Mouse (Mus musculus): ENCODE results near the gene Fam180a.
"Not testable (repeated sequence)": the region's sequence is repeated elsewhere in the genome, so short reads cannot be mapped to it uniquely, and the experiment has no call there.

Gene Fam180a

GRCm38 (mm10) chr6:35326111-35326515, at the start of gene Fam180a:
Gene Fam180a (minus strand): TSS chr6:35326141.
- no peak for DNase-seq (ENCODE audit: low read depth, low spot score)

- no peak for DNase-seq (ENCODE audit: low read depth, low spot score)
These were observed 48.1 kb upstream of the Fam180a start for GRCm38 (mm10) chr6:35374052-35374451.

- DNase-seq (ENCODE audit: low read depth, low spot score) = no peak
These were observed 44.4 kb upstream of the Fam180a start for GRCm38 (mm10) chr6:35370356-35370755.

- DNase-seq (ENCODE audit: low read depth, low spot score) = not testable (repeated sequence)
These were observed 43.8 kb upstream of the Fam180a start for GRCm38 (mm10) chr6:35369578-35370282.

- no peak for DNase-seq (ENCODE audit: low read depth, low spot score)
These were observed 36.7 kb upstream of the Fam180a start for GRCm38 (mm10) chr6:35362596-35362995.

- no peak for DNase-seq (ENCODE audit: low read depth, low spot score)
These were observed 29.4 kb upstream of the Fam180a start for GRCm38 (mm10) chr6:35355320-35355719.

GRCm38 (mm10) chr6:35354622-35354998, 28.7 kb upstream of the Fam180a start:
- DNase-seq (ENCODE audit: low read depth, low spot score) = no peak

GRCm38 (mm10) chr6:35353846-35354621, 28.1 kb upstream of the Fam180a start:
- DNase-seq (ENCODE audit: low read depth, low spot score) = no peak

GRCm38 (mm10) chr6:35353416-35353815, 27.5 kb upstream of the Fam180a start:
- DNase-seq (ENCODE audit: low read depth, low spot score) = no peak

- DNase-seq (ENCODE audit: low read depth, low spot score) = peak; percentile 10
These were observed 26.9 kb upstream of the Fam180a start for GRCm38 (mm10) chr6:35352867-35353266.

GRCm38 (mm10) chr6:35351826-35352225, 25.9 kb upstream of the Fam180a start:
- DNase-seq (ENCODE audit: low read depth, low spot score) = no peak

- DNase-seq (ENCODE audit: low read depth, low spot score) = no peak
These were observed 23.8 kb upstream of the Fam180a start for GRCm38 (mm10) chr6:35349784-35350183.

GRCm38 (mm10) chr6:35338640-35339039, 12.7 kb upstream of the Fam180a start:
- DNase-seq (ENCODE audit: low read depth, low spot score) = no peak

GRCm38 (mm10) chr6:35337836-35338235, 11.9 kb upstream of the Fam180a start:
- no peak for DNase-seq (ENCODE audit: low read depth, low spot score)

- no peak for DNase-seq (ENCODE audit: low read depth, low spot score)
These were observed 9.5 kb upstream of the Fam180a start for GRCm38 (mm10) chr6:35335452-35335851.

GRCm38 (mm10) chr6:35334278-35334677, 8.3 kb upstream of the Fam180a start:
- DNase-seq (ENCODE audit: low read depth, low spot score) = peak; percentile 11

- no peak for DNase-seq (ENCODE audit: low read depth, low spot score)
These were observed 7.7 kb upstream of the Fam180a start for GRCm38 (mm10) chr6:35333632-35334031.

- DNase-seq (ENCODE audit: low read depth, low spot score) = no peak
These were observed 4.9 kb upstream of the Fam180a start for GRCm38 (mm10) chr6:35330834-35331233.

GRCm38 (mm10) chr6:35329956-35330355, 4.0 kb upstream of the Fam180a start:
- DNase-seq (ENCODE audit: low read depth, low spot score) = no peak

- DNase-seq (ENCODE audit: low read depth, low spot score) = no peak
These were observed 1.6 kb downstream of the Fam180a start for GRCm38 (mm10) chr6:35324306-35324705.

GRCm38 (mm10) chr6:35323046-35323445, 2.9 kb downstream of the Fam180a start:
- no peak for DNase-seq (ENCODE audit: low read depth, low spot score)

GRCm38 (mm10) chr6:35321105-35321504, 4.8 kb downstream of the Fam180a start:
- no peak for DNase-seq (ENCODE audit: low read depth, low spot score)

GRCm38 (mm10) chr6:35319850-35320249, 6.1 kb downstream of the Fam180a start:
- no peak for DNase-seq (ENCODE audit: low read depth, low spot score)
